Mouse (Mus musculus): ENCODE measurements around the gene Sparcl1. TPM values are rescaled to one million over a fixed set of nuclear protein-coding genes. Genes with fewer than 3 reads are reported as not detected.

The Sparcl1 gene
- polyA plus RNA-seq, 1 experiment from 2014 or later, result 85.8 TPM

- Histone ChIP-seq H3K36me3 (no peaks in the 10 kb centered on the region), H3K4me3 (no peak overlapping the region), H3K27ac (no peak overlapping the region), H3K4me1 (no peaks in the 10 kb centered on the region), H3K9ac (no peak overlapping the region), H3K27me3 (no peaks in the 10 kb centered on the region), H3K9me3 (replicated peaks) (no peaks in the 10 kb centered on the region), H3K4me2 (replicated peaks) (no peak overlapping the region)
- no peak for ATAC-seq (ENCODE audit: low FRiP score)
Observed at GRCm38 (mm10) chr5:104035066-104035465, 78.5 kb downstream of the Sparcl1 start.

- Histone ChIP-seq H3K4me2 (replicated peaks) (no peak overlapping the region), H3K4me1 (no peaks in the 10 kb centered on the region), H3K27me3 (no peaks in the 10 kb centered on the region), H3K9ac (no peak overlapping the region), H3K27ac (no peak overlapping the region), H3K9me3 (replicated peaks) (no peaks in the 10 kb centered on the region), H3K4me3 (no peak overlapping the region), H3K36me3 (no peaks in the 10 kb centered on the region)
- 73% methylated on average over 2 of the region's 2 CpGs for WGBS
- no peak for ATAC-seq (ENCODE audit: low FRiP score)
Observed at GRCm38 (mm10) chr5:104032434-104033097, 81.0 kb downstream of the Sparcl1 start.

Small RNAs within 50 kb of the gene (microRNA-seq; reads per million reads assigned to microRNA genes)
- gene Mir5619, result 4.3 reads per million, percentile 9 among the genes with 10 or more reads in this experiment

Other genes starting within 250 kb of the Sparcl1 start
- 20.1 and 20.3 TPM in 2 replicates for gene Klhl8, start 202.5 kb downstream of the Sparcl1 start, polyA plus RNA-seq (2016; fragmentation: Nextera tagmentation; extraction: Ambion mirVana)
- gene Hsd17b13, start 136.3 kb downstream of the Sparcl1 start, polyA plus RNA-seq (2016; fragmentation: Nextera tagmentation; extraction: Ambion mirVana), result not detected in 2 replicates
- 2.2 and 2.4 TPM in 2 replicates for gene Hsd17b11, start 91.8 kb downstream of the Sparcl1 start, polyA plus RNA-seq (2016; fragmentation: Nextera tagmentation; extraction: Ambion mirVana)
- gene Nudt9, start 67.4 kb downstream of the Sparcl1 start, polyA plus RNA-seq (2016; fragmentation: Nextera tagmentation; extraction: Ambion mirVana), result 64.7 and 70.4 TPM in 2 replicates
- not detected in 2 replicates for gene Gm17660, start 36.1 kb downstream of the Sparcl1 start, polyA plus RNA-seq (2016; fragmentation: Nextera tagmentation; extraction: Ambion mirVana)
- not detected in 2 replicates for gene Dspp, start 57.0 kb upstream of the Sparcl1 start, polyA plus RNA-seq (2016; fragmentation: Nextera tagmentation; extraction: Ambion mirVana)
- 0.50 and 0.93 TPM in 2 replicates for gene Dmp1, start 88.9 kb upstream of the Sparcl1 start, polyA plus RNA-seq (2016; fragmentation: Nextera tagmentation; extraction: Ambion mirVana)
- 0.14 TPM in 1 of 2 replicates, not detected in the other for gene Ibsp, start 185.4 kb upstream of the Sparcl1 start, polyA plus RNA-seq (2016; fragmentation: Nextera tagmentation; extraction: Ambion mirVana)
- not detected in 2 replicates for gene Mepe, start 211.6 kb upstream of the Sparcl1 start, polyA plus RNA-seq (2016; fragmentation: Nextera tagmentation; extraction: Ambion mirVana)